Mouse (Mus musculus) stomach, postnatal 0 days (tissue): ENCODE measurements around the gene Actl6b.

Source experiments
- CTCF ChIP-seq: IDR thresholded peaks from 2 replicates; pipeline ENCODE4 v1.5.1; 2016; ENCODE audit warnings: antibody characterized with exemption, low read depth, mild to moderate bottlenecking, moderate library complexity
- EP300 ChIP-seq: optimal IDR thresholded peaks from 2 replicates; pipeline ENCODE3; 2016; ENCODE audit warnings: antibody characterized with exemption

- TF ChIP-seq CTCF (no peak), EP300 (no peak)
Measured at GRCm38 (mm10) chr5:137549840-137550239, 3.5 kb upstream of the Actl6b start.
